Mouse (Mus musculus): Measurements from ENCODE around the gene Syt7. TPM values are rescaled to one million over a fixed set of nuclear protein-coding genes. Genes with fewer than 3 reads are reported as not detected.

The Syt7 gene
- polyA plus RNA-seq, 1 experiment from 2014 or later, result 4.7 TPM

- 27% methylated on average over 13 of the region's 13 CpGs for WGBS
- Histone ChIP-seq H3K4me1 (ENCODE audit: control insufficient read depth, insufficient read depth, low read length) (peaks cover 31% of the 10 kb centered on the region), H3K4me2 (ENCODE audit: low read depth) (no peak overlapping the region)
These were observed 36.8 kb downstream of the Syt7 start for GRCm38 (mm10) chr19:10425484-10426270.

GRCm38 (mm10) chr19:10426312-10426711 lies 37.4 kb downstream of the Syt7 start:
- Histone ChIP-seq H3K27me3 (ENCODE audit: control insufficient read depth, insufficient read depth, low read length) (0 out of 2 replicates have a peak, but pooled peaks cover 2% of the 10 kb centered on the region), H3K4me2 (ENCODE audit: low read depth) (no peak overlapping the region), H3K9ac (ENCODE audit: low read length) (peak overlapping the region; percentile 47), H3K4me1 (ENCODE audit: control insufficient read depth, insufficient read depth, low read length) (peaks cover 30% of the 10 kb centered on the region), H3K27ac (ENCODE audit: low read depth, low read length) (no peak overlapping the region), H3K4me3 (ENCODE audit: low read depth, low read length) (no peak overlapping the region), H3K9me3 (ENCODE audit: control insufficient read depth, low read length) (no peaks in the 10 kb centered on the region), H3K36me3 (ENCODE audit: control insufficient read depth, insufficient read depth, low read length) (no peaks in the 10 kb centered on the region)
- DNase-seq (ENCODE audit: low spot score) (peak; percentile 15), ATAC-seq (ENCODE audit: insufficient read depth, low FRiP score, low TSS enrichment) (no peak)
- WGBS, result 35% methylated on average over 25 of the region's 25 CpGs

More at GRCm38 (mm10) chr19:10425484-10426270, 36.8 kb downstream of the Syt7 start:
- DNase-seq (ENCODE audit: low spot score), result peak; percentile 19
- H3K36me3 ChIP-seq (ENCODE audit: control insufficient read depth, insufficient read depth, low read length), result no peaks in the 10 kb centered on the region
- no peaks in the 10 kb centered on the region for H3K9me3 ChIP-seq (ENCODE audit: control insufficient read depth, low read length)
- peak overlapping the region; percentile 47 for H3K9ac ChIP-seq (ENCODE audit: low read length)
- H3K4me3 ChIP-seq (ENCODE audit: low read depth, low read length), result no peak overlapping the region
- no peak for ATAC-seq (ENCODE audit: insufficient read depth, low FRiP score, low TSS enrichment)
- 0 out of 2 replicates have a peak, but pooled peaks cover 2% of the 10 kb centered on the region for H3K27me3 ChIP-seq (ENCODE audit: control insufficient read depth, insufficient read depth, low read length)
- no peak overlapping the region for H3K27ac ChIP-seq (ENCODE audit: low read depth, low read length)

GRCm38 (mm10) chr19:10426793-10427192 lies 37.9 kb downstream of the Syt7 start:
- Histone ChIP-seq H3K27ac (ENCODE audit: low read depth, low read length) (no peak overlapping the region), H3K4me3 (ENCODE audit: low read depth, low read length) (no peak overlapping the region), H3K36me3 (ENCODE audit: control insufficient read depth, insufficient read depth, low read length) (no peaks in the 10 kb centered on the region), H3K4me1 (ENCODE audit: control insufficient read depth, insufficient read depth, low read length) (peaks cover 26% of the 10 kb centered on the region), H3K4me2 (ENCODE audit: low read depth) (no peak overlapping the region), H3K9ac (ENCODE audit: low read length) (no peak overlapping the region), H3K9me3 (ENCODE audit: control insufficient read depth, low read length) (no peaks in the 10 kb centered on the region), H3K27me3 (ENCODE audit: control insufficient read depth, insufficient read depth, low read length) (0 out of 2 replicates have a peak, but pooled peaks cover 2% of the 10 kb centered on the region)
- no peak for ATAC-seq (ENCODE audit: insufficient read depth, low FRiP score, low TSS enrichment)
- WGBS, result 55% methylated on average over 6 of the region's 6 CpGs
- DNase-seq (ENCODE audit: low spot score), result no peak

GRCm38 (mm10) chr19:10427431-10427830 lies 38.5 kb downstream of the Syt7 start:
- H3K4me1 ChIP-seq (ENCODE audit: control insufficient read depth, insufficient read depth, low read length), result peaks cover 23% of the 10 kb centered on the region
- 0 out of 2 replicates have a peak, but pooled peaks cover 2% of the 10 kb centered on the region for H3K27me3 ChIP-seq (ENCODE audit: control insufficient read depth, insufficient read depth, low read length)
- no peak overlapping the region for H3K4me3 ChIP-seq (ENCODE audit: low read depth, low read length)
- no peak overlapping the region for H3K4me2 ChIP-seq (ENCODE audit: low read depth)
- H3K36me3 ChIP-seq (ENCODE audit: control insufficient read depth, insufficient read depth, low read length), result no peaks in the 10 kb centered on the region
- 51% methylated on average over 9 of the region's 9 CpGs for WGBS
- ATAC-seq (ENCODE audit: insufficient read depth, low FRiP score, low TSS enrichment) (no peak), DNase-seq (ENCODE audit: low spot score) (no peak)
- no peaks in the 10 kb centered on the region for H3K9me3 ChIP-seq (ENCODE audit: control insufficient read depth, low read length)
- H3K9ac ChIP-seq (ENCODE audit: low read length), result no peak overlapping the region
- no peak overlapping the region for H3K27ac ChIP-seq (ENCODE audit: low read depth, low read length)

GRCm38 (mm10) chr19:10429371-10429770 lies 40.5 kb downstream of the Syt7 start:
- 89% methylated on average over 8 of the region's 8 CpGs for WGBS
- Histone ChIP-seq H3K9me3 (ENCODE audit: control insufficient read depth, low read length) (no peaks in the 10 kb centered on the region), H3K4me3 (ENCODE audit: low read depth, low read length) (no peak overlapping the region), H3K36me3 (ENCODE audit: control insufficient read depth, insufficient read depth, low read length) (no peaks in the 10 kb centered on the region), H3K4me1 (ENCODE audit: control insufficient read depth, insufficient read depth, low read length) (peaks cover 17% of the 10 kb centered on the region), H3K9ac (ENCODE audit: low read length) (no peak overlapping the region), H3K27ac (ENCODE audit: low read depth, low read length) (no peak overlapping the region), H3K4me2 (ENCODE audit: low read depth) (no peak overlapping the region), H3K27me3 (ENCODE audit: control insufficient read depth, insufficient read depth, low read length) (0 out of 2 replicates have a peak, but pooled peaks cover 7% of the 10 kb centered on the region)
- ATAC-seq (ENCODE audit: insufficient read depth, low FRiP score, low TSS enrichment), result no peak
- no peak for DNase-seq (ENCODE audit: low spot score)

- 62% methylated on average over 3 of the region's 3 CpGs for WGBS
- Histone ChIP-seq H3K4me3 (ENCODE audit: low read depth, low read length) (no peak overlapping the region), H3K27me3 (ENCODE audit: control insufficient read depth, insufficient read depth, low read length) (0 out of 2 replicates have a peak, but pooled peaks cover 6% of the 10 kb centered on the region)
These were observed 42.5 kb downstream of the Syt7 start for GRCm38 (mm10) chr19:10431410-10431809.

GRCm38 (mm10) chr19:10431841-10432240 lies 43.0 kb downstream of the Syt7 start:
- DNase-seq (ENCODE audit: low spot score) (no peak), ATAC-seq (ENCODE audit: insufficient read depth, low FRiP score, low TSS enrichment) (no peak)
- no peak overlapping the region for H3K4me3 ChIP-seq (ENCODE audit: low read depth, low read length)
- H3K27ac ChIP-seq (ENCODE audit: low read depth, low read length), result no peak overlapping the region
- H3K9ac ChIP-seq (ENCODE audit: low read length), result no peak overlapping the region
- H3K4me1 ChIP-seq (ENCODE audit: control insufficient read depth, insufficient read depth, low read length), result peaks cover 4% of the 10 kb centered on the region; the same call in 1 of the 2 replicates
- H3K4me2 ChIP-seq (ENCODE audit: low read depth), result no peak overlapping the region
- 36% methylated on average over 4 of the region's 4 CpGs for WGBS
- no peaks in the 10 kb centered on the region for H3K36me3 ChIP-seq (ENCODE audit: control insufficient read depth, insufficient read depth, low read length)
- H3K9me3 ChIP-seq (ENCODE audit: control insufficient read depth, low read length), result no peaks in the 10 kb centered on the region
- H3K27me3 ChIP-seq (ENCODE audit: control insufficient read depth, insufficient read depth, low read length), result 0 out of 2 replicates have a peak, but pooled peaks cover 5% of the 10 kb centered on the region

More at GRCm38 (mm10) chr19:10431410-10431809, 42.5 kb downstream of the Syt7 start:
- H3K4me1 ChIP-seq (ENCODE audit: control insufficient read depth, insufficient read depth, low read length), result peaks cover 8% of the 10 kb centered on the region
- no peak for ATAC-seq (ENCODE audit: insufficient read depth, low FRiP score, low TSS enrichment)
- H3K9me3 ChIP-seq (ENCODE audit: control insufficient read depth, low read length), result no peaks in the 10 kb centered on the region
- no peak for DNase-seq (ENCODE audit: low spot score)
- H3K27ac ChIP-seq (ENCODE audit: low read depth, low read length), result no peak overlapping the region
- H3K4me2 ChIP-seq (ENCODE audit: low read depth), result no peak overlapping the region
- H3K36me3 ChIP-seq (ENCODE audit: control insufficient read depth, insufficient read depth, low read length), result no peaks in the 10 kb centered on the region
- no peak overlapping the region for H3K9ac ChIP-seq (ENCODE audit: low read length)

- no peak overlapping the region for H3K4me2 ChIP-seq (ENCODE audit: low read depth)
- H3K36me3 ChIP-seq (ENCODE audit: control insufficient read depth, insufficient read depth, low read length), result no peaks in the 10 kb centered on the region
- H3K4me3 ChIP-seq (ENCODE audit: low read depth, low read length), result no peak overlapping the region
- H3K4me1 ChIP-seq (ENCODE audit: control insufficient read depth, insufficient read depth, low read length), result no peaks in the 10 kb centered on the region
- no peak for ATAC-seq (ENCODE audit: insufficient read depth, low FRiP score, low TSS enrichment)
- H3K27ac ChIP-seq (ENCODE audit: low read depth, low read length), result no peak overlapping the region
- DNase-seq (ENCODE audit: low spot score), result no peak
- H3K9ac ChIP-seq (ENCODE audit: low read length), result no peak overlapping the region
- 85% methylated on average over 7 of the region's 7 CpGs for WGBS
- 0 out of 2 replicates have a peak, but pooled peaks cover 5% of the 10 kb centered on the region for H3K27me3 ChIP-seq (ENCODE audit: control insufficient read depth, insufficient read depth, low read length)
- H3K9me3 ChIP-seq (ENCODE audit: control insufficient read depth, low read length), result no peaks in the 10 kb centered on the region
These were observed 44.3 kb downstream of the Syt7 start for GRCm38 (mm10) chr19:10433225-10433624.
